Mouse (Mus musculus) brain, embryonic 14.5 days (tissue): ENCODE results near the gene Olfr209. TPM values are rescaled to one million over a fixed set of nuclear protein-coding genes. Genes with fewer than 3 reads are reported as not detected.
"Not testable (repeated sequence)": the region's sequence is repeated elsewhere in the genome, so short reads cannot be mapped to it uniquely, and the experiment has no call there.

Experiments
- DNase-seq: peaks from one replicate; pipeline ENCODE4 v3.0.0-alpha.2; 2011; ENCODE audit warnings: low read depth
- CTCF ChIP-seq: fragments of 200-500 bp; IDR thresholded peaks from 2 replicates; pipeline ENCODE4 v1.5.1; 2012; ENCODE audit warnings: inconsistent platforms, mild to moderate bottlenecking, moderate library complexity, borderline replicate concordance; ENCODE audit not compliant: insufficient read depth, insufficient read length; ENCODE audit errors: extremely low read depth
- POLR2A ChIP-seq: fragments of 200-500 bp; IDR thresholded peaks from 2 replicates; pipeline ENCODE4 v1.6.1; 2012; ENCODE audit warnings: mild to moderate bottlenecking, inconsistent platforms, borderline replicate concordance; ENCODE audit not compliant: poor library complexity, insufficient read depth, insufficient read length, severe bottlenecking; ENCODE audit errors: extremely low read depth
- polyA plus RNA-seq: library from polyadenylated mRNA; depleted of rRNA; stranded (reverse); fragments of >200 nt; gene quantifications from 2 replicates; pipeline ENCODE4 v1.2.3, GENCODE M21; 2012; rRNA removed

Gene Olfr209
- polyA plus RNA-seq: not detected in 2 replicates

- TF ChIP-seq POLR2A (no peak), CTCF (no peak)
- no peak for DNase-seq
These were observed at the start of gene Olfr209 for GRCm38 (mm10) chr16:59363893-59364292. Olfr209 (minus strand) TSS chr16:59363993.

- TF ChIP-seq CTCF (no peak), POLR2A (no peak)
- DNase-seq: peak; percentile 31
These were observed 49.7 kb upstream of the Olfr209 start for GRCm38 (mm10) chr16:59413475-59413874.

DNA sequence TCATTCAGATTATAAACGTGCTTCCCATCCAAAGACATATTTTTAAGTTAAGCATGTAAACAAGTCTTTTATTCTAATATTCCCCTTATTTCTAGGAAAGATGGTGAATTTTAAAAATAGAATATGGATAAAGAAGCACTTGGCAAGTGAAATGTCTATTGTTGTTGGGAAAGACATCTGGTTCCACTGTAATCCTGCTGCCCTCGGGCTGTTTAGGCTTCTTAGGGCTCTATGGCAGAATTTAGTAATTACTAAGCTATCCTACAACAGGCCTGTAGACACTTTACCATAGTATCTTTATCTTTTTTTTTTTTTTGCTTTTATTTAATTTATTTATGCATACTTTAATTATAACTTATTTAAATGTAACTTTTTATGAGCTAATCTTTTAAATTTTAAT, 46.0 kb upstream of the Olfr209 start:
- TF ChIP-seq CTCF: no peak
- no peak for TF ChIP-seq POLR2A
- peak; percentile 36 for DNase-seq

- DNase-seq: peak; percentile 76
- TF ChIP-seq POLR2A (no peak), CTCF (no peak)
These were observed 45.6 kb upstream of the Olfr209 start for GRCm38 (mm10) chr16:59409341-59409748.

- DNase-seq: no peak
- no peak for TF ChIP-seq CTCF
- TF ChIP-seq POLR2A: no peak
These were observed 43.2 kb upstream of the Olfr209 start, which contains the start of gene Gabrr3 for GRCm38 (mm10) chr16:59407032-59407431. Gabrr3 (plus strand) TSS chr16:59407332.

GRCm38 (mm10) chr16:59404798-59405197, 41.0 kb upstream of the Olfr209 start:
- DNase-seq: no peak
- TF ChIP-seq POLR2A (no peak), CTCF (no peak)

DNA sequence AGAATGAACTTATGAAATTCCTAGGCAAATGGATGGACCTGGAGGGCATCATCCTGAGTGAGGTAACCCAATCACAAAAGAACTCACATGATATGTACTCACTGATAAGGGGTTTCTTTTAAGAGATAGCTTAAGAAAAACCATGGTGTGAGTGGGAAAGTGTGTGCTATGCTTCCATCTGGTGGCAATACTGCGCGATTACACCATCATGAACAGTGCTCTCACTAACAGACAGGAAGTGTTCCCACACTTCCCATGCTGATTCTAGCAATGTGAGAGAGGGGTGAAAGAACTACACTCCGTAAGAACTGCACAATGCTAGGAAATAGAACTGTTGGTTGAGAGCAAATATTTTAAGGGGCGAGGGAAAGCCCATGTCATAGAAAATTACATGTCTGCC, 39.9 kb upstream of the Olfr209 start:
- DNase-seq: peak; percentile 83
- TF ChIP-seq POLR2A (no peak), CTCF (peak; percentile 73; the same call in 1 of the 2 replicates)

GRCm38 (mm10) chr16:59401985-59402384, 38.2 kb upstream of the Olfr209 start:
- no peak for TF ChIP-seq POLR2A
- TF ChIP-seq CTCF: no peak
- DNase-seq: no peak

DNA sequence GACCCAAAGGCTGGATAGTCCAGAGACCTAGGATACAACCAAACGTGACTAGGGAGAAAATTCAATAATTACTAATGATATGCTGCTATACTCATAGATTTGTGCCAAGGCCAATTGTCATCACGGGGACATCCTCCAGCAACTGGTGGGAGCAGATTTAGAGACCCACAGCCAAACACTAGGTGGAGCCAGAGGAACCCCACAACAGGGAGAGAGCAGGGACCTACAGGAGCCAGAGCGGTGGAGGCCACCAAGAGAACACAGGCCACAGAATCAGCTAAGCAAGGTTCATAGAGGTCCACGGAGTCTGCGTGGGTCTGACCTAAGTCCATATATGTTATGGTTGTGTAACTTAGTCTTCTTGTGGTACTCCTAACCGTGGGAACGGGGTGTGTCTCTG, 37.3 kb upstream of the Olfr209 start:
- no peak for DNase-seq
- peak; percentile 30; the same call in 1 of the 2 replicates for TF ChIP-seq CTCF
- TF ChIP-seq POLR2A: no peak

- TF ChIP-seq POLR2A (no peak), CTCF (no peak)
- DNase-seq: peak; percentile 55
These were observed 29.5 kb upstream of the Olfr209 start for GRCm38 (mm10) chr16:59393300-59393699.

GRCm38 (mm10) chr16:59349146-59349545, 14.6 kb downstream of the Olfr209 start, which contains the start of gene Olfr206:
Olfr206 (minus strand) TSS chr16:59349246.
- TF ChIP-seq POLR2A: no peak
- no peak for TF ChIP-seq CTCF
- no peak for DNase-seq

- TF ChIP-seq POLR2A (no peak), CTCF (no peak)
- no peak for DNase-seq
These were observed 32.8 kb downstream of the Olfr209 start, which contains the start of gene Olfr205 for GRCm38 (mm10) chr16:59331038-59331437. Olfr205 (minus strand) TSS chr16:59331138.

GRCm38 (mm10) chr16:59323262-59323661, 40.5 kb downstream of the Olfr209 start:
- DNase-seq: not testable (repeated sequence)

- no peak for DNase-seq
- TF ChIP-seq CTCF: no peak
- TF ChIP-seq POLR2A: no peak
These were observed 45.6 kb downstream of the Olfr209 start, which contains the start of gene Olfr204 for GRCm38 (mm10) chr16:59318148-59318547. Olfr204 (minus strand) TSS chr16:59318248.

Other genes with a start within 250 kb of the Olfr209 start
- gene Olfr194, start 242.9 kb downstream of the Olfr209 start, polyA plus RNA-seq: not detected in 2 replicates
- not detected in 2 replicates for gene Olfr195, start 216.9 kb downstream of the Olfr209 start, polyA plus RNA-seq
- gene Olfr196, start 193.5 kb downstream of the Olfr209 start, polyA plus RNA-seq: not detected in 2 replicates
- not detected in 2 replicates for gene Olfr198, start 160.5 kb downstream of the Olfr209 start, polyA plus RNA-seq
- gene Olfr199, start 144.2 kb downstream of the Olfr209 start, polyA plus RNA-seq: not detected in 2 replicates
- gene Olfr201, start 91.4 kb downstream of the Olfr209 start, polyA plus RNA-seq: not detected in 2 replicates
- gene Olfr202, start 77.2 kb downstream of the Olfr209 start, polyA plus RNA-seq: not detected in 2 replicates
- not detected in 2 replicates for gene Olfr203, start 65.1 kb downstream of the Olfr209 start, polyA plus RNA-seq
- gene Olfr204, start 45.7 kb downstream of the Olfr209 start, polyA plus RNA-seq: not detected in 2 replicates
- gene Olfr205, start 32.9 kb downstream of the Olfr209 start, polyA plus RNA-seq: not detected in 2 replicates
- not detected in 2 replicates for gene Olfr206, start 14.7 kb downstream of the Olfr209 start, polyA plus RNA-seq
- gene Gabrr3, start 43.3 kb upstream of the Olfr209 start, polyA plus RNA-seq: 0.07 and 0.11 TPM in 2 replicates
- 5.8 and 7.8 TPM in 2 replicates for gene Riox2, start 107.8 kb upstream of the Olfr209 start, polyA plus RNA-seq
- gene Crybg3, start 237.0 kb upstream of the Olfr209 start, polyA plus RNA-seq: 2.3 and 4.7 TPM in 2 replicates